Mouse (Mus musculus): ENCODE measurements at regions not wholly inside any gene's neighbourhood (a gene's known extent, or its start where the extent isn't known, plus 50 kb on each side); places are given as distances from the start of the nearest gene placed in this dataset.

DNA sequence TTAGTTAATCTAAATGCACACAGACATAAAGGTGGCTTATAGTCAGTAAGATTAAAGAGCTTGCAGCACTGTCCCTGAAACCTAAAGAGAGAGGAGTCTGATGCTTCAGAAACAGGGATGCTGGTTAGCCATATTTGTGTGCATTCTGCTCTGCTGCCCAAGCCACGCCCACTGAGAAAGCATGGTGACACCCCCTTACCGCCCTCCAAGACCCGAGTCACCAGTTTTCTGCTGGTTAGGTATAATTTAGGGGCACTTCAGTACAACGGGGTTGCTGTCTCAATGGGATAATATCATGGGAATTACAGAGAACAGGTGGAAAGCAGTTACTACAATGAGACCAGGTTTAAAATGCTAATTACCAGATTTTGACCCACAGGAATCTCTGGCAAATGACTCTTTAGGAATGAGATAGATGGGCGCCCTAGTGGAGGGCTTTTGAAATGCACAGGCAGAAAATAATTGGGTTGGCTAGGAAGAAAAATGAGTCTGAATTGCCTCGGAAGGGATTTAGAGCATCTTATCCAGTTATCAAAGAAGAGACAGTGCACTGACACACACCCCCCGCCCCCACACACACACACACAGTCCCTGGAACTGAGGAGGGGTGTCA lies 95.1 kb upstream of the 4930583I09Rik start:
- no peaks in the 10 kb centered on the region for H3K27me3 ChIP-seq (ENCODE audit: control insufficient read depth, insufficient read depth, low read length)
- 55% methylated on average over 7 of the region's 7 CpGs for WGBS
- no peak for DNase-seq
- H3K4me3 ChIP-seq (replicated peaks; ENCODE audit: insufficient read depth, low read depth, low read length) = no peak overlapping the region
- no peak overlapping the region for H3K27ac ChIP-seq (ENCODE audit: insufficient read depth, low read length)
- H3K4me1 ChIP-seq (ENCODE audit: control insufficient read depth, insufficient read depth, low read length) = no peaks in the 10 kb centered on the region
- TF ChIP-seq CTCF (IDR thresholded peaks at IDR 0.05; ENCODE audit: borderline replicate concordance, insufficient read depth, low read depth, low read length) (no peak), POLR2A (IDR thresholded peaks at IDR 0.05; ENCODE audit: borderline replicate concordance, insufficient read depth, low read length) (no peak)

- WGBS = 85% methylated on average over 5 of the region's 5 CpGs
- Histone ChIP-seq H3K4me3 (replicated peaks; ENCODE audit: insufficient read depth, low read depth, low read length) (no peak overlapping the region), H3K4me1 (ENCODE audit: control insufficient read depth, insufficient read depth, low read length) (no peaks in the 10 kb centered on the region), H3K27me3 (ENCODE audit: control insufficient read depth, insufficient read depth, low read length) (no peaks in the 10 kb centered on the region), H3K27ac (ENCODE audit: insufficient read depth, low read length) (no peak overlapping the region)
- no peak for DNase-seq
- TF ChIP-seq CTCF (IDR thresholded peaks at IDR 0.05; ENCODE audit: borderline replicate concordance, insufficient read depth, low read depth, low read length) (no peak), POLR2A (IDR thresholded peaks at IDR 0.05; ENCODE audit: borderline replicate concordance, insufficient read depth, low read length) (no peak)
These were observed 87.9 kb upstream of the 4930583I09Rik start for GRCm38 (mm10) chr17:64923762-64924161.

DNA sequence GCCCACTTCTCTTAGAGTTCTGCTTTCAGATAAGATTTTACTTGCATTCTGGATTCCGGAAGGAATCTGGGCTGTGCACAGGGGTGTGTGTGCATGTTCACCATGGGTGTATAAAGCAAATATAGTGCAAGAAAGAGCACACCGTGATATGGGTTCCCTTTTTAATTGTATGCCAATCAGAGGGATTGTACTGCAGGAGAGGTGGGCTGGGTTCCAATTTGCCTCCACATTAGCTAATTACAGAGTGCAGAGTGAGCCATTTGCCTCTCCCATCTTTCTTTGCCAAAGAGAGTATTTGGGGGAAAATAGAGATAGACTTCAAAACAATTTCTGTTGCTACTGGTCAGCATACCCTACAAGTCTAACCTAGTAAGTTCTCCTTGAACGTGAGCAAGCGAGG lies 86.4 kb upstream of the 4930583I09Rik start:
- TF ChIP-seq CTCF (IDR thresholded peaks at IDR 0.05; ENCODE audit: borderline replicate concordance, insufficient read depth, low read depth, low read length) = no peak
- no peak for TF ChIP-seq POLR2A (IDR thresholded peaks at IDR 0.05; ENCODE audit: borderline replicate concordance, insufficient read depth, low read length)
- no peaks in the 10 kb centered on the region for H3K4me1 ChIP-seq (ENCODE audit: control insufficient read depth, insufficient read depth, low read length)
- no peaks in the 10 kb centered on the region for H3K27me3 ChIP-seq (ENCODE audit: control insufficient read depth, insufficient read depth, low read length)
- no peak for DNase-seq
- H3K27ac ChIP-seq (ENCODE audit: insufficient read depth, low read length) = no peak overlapping the region
- no peak overlapping the region for H3K4me3 ChIP-seq (replicated peaks; ENCODE audit: insufficient read depth, low read depth, low read length)
- 79% methylated on average over 4 of the region's 4 CpGs for WGBS

DNA sequence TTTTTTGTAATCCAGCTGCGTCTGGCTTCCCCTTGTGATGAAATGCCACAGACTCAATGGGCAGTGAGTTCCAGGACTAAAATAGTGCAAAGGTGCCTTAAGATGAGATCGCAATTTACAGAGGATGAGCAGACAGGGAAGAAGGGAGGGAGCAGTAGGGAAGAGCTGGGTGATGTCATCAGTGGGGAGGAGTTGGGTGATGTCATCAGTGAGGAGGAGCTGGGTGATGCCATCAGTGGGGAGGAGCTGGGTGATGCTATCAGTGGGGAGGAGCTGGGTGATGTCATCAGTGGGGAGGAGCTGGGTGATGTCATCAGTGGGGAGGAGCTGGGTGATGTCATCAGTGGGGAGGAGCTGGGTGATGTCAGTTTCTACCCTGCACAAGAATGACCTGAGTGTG lies 84.4 kb upstream of the 4930583I09Rik start:
- no peak overlapping the region for H3K27ac ChIP-seq (ENCODE audit: insufficient read depth, low read length)
- TF ChIP-seq POLR2A (IDR thresholded peaks at IDR 0.05; ENCODE audit: borderline replicate concordance, insufficient read depth, low read length) (no peak), CTCF (IDR thresholded peaks at IDR 0.05; ENCODE audit: borderline replicate concordance, insufficient read depth, low read depth, low read length) (no peak)
- H3K27me3 ChIP-seq (ENCODE audit: control insufficient read depth, insufficient read depth, low read length) = no peaks in the 10 kb centered on the region
- no peaks in the 10 kb centered on the region for H3K4me1 ChIP-seq (ENCODE audit: control insufficient read depth, insufficient read depth, low read length)
- WGBS = 67% methylated on average over 2 of the region's 2 CpGs
- no peak for DNase-seq
- H3K4me3 ChIP-seq (replicated peaks; ENCODE audit: insufficient read depth, low read depth, low read length) = no peak overlapping the region

GRCm38 (mm10) chr17:64917830-64918229 lies 82.0 kb upstream of the 4930583I09Rik start:
- no peak for TF ChIP-seq POLR2A (IDR thresholded peaks at IDR 0.05; ENCODE audit: borderline replicate concordance, insufficient read depth, low read length)
- no peak for TF ChIP-seq CTCF (IDR thresholded peaks at IDR 0.05; ENCODE audit: borderline replicate concordance, insufficient read depth, low read depth, low read length)
- 63% methylated on average over 4 of the region's 4 CpGs for WGBS
- H3K4me1 ChIP-seq (ENCODE audit: control insufficient read depth, insufficient read depth, low read length) = no peaks in the 10 kb centered on the region
- no peak overlapping the region for H3K27ac ChIP-seq (ENCODE audit: insufficient read depth, low read length)
- H3K4me3 ChIP-seq (replicated peaks; ENCODE audit: insufficient read depth, low read depth, low read length) = no peak overlapping the region
- H3K27me3 ChIP-seq (ENCODE audit: control insufficient read depth, insufficient read depth, low read length) = no peaks in the 10 kb centered on the region
- no peak for DNase-seq

DNA sequence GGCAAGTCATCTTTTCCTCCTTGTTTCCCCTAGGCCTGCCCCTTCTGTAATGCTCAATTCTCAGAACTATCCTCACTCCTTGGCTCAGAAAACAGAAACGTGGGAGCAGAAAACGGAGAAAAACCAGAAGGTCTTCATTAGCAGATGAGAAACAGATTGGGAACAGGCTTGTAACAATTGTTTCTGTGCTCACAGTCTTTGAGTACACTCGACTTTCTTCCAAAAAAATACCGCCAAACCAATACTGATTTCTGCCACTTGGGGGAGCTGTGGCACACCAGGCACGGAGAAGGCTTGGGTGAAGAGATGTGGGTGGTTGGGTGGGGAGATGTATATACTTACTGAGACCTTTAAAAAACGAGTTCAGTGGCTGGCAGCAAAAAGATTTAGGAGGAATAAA lies 80.8 kb upstream of the 4930583I09Rik start:
- WGBS = 88% methylated on average over 6 of the region's 6 CpGs
- Histone ChIP-seq H3K27ac (ENCODE audit: insufficient read depth, low read length) (no peak overlapping the region), H3K4me3 (replicated peaks; ENCODE audit: insufficient read depth, low read depth, low read length) (no peak overlapping the region), H3K4me1 (ENCODE audit: control insufficient read depth, insufficient read depth, low read length) (no peaks in the 10 kb centered on the region), H3K27me3 (ENCODE audit: control insufficient read depth, insufficient read depth, low read length) (no peaks in the 10 kb centered on the region)
- TF ChIP-seq POLR2A (IDR thresholded peaks at IDR 0.05; ENCODE audit: borderline replicate concordance, insufficient read depth, low read length) (no peak), CTCF (IDR thresholded peaks at IDR 0.05; ENCODE audit: borderline replicate concordance, insufficient read depth, low read depth, low read length) (peak; percentile 13; the same call in 1 of the 2 replicates)
- no peak for DNase-seq

- DNase-seq = no peak
- no peak overlapping the region for H3K27ac ChIP-seq (ENCODE audit: insufficient read depth, low read length)
- TF ChIP-seq POLR2A (IDR thresholded peaks at IDR 0.05; ENCODE audit: borderline replicate concordance, insufficient read depth, low read length) = no peak
- TF ChIP-seq CTCF (IDR thresholded peaks at IDR 0.05; ENCODE audit: borderline replicate concordance, insufficient read depth, low read depth, low read length) = no peak
- no peaks in the 10 kb centered on the region for H3K4me1 ChIP-seq (ENCODE audit: control insufficient read depth, insufficient read depth, low read length)
- no peak overlapping the region for H3K4me3 ChIP-seq (replicated peaks; ENCODE audit: insufficient read depth, low read depth, low read length)
- 71% methylated on average over 3 of the region's 3 CpGs for WGBS
- no peaks in the 10 kb centered on the region for H3K27me3 ChIP-seq (ENCODE audit: control insufficient read depth, insufficient read depth, low read length)
These were observed 79.8 kb upstream of the 4930583I09Rik start for GRCm38 (mm10) chr17:64915708-64916107.

DNA sequence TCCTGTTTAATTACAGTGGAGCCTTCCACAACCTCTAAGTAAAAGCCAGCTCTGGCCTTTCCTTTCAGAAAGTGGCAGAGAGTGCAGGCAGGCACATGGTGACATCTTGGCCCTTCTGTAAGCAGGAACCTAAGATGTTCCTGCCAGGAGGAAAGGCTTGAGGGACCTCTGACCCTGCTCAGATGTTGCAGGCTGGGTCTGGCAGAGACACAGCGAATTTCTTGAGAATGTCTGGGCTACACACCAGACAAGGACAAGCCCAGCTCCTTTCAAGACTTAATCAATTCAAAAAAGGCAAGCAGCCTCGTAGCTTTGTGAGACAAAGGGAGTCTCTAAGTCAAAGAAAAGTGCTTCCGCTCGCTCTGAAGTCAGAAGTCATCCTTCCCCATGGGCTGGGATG lies 79.2 kb upstream of the 4930583I09Rik start:
- WGBS = 75% methylated on average over 4 of the region's 4 CpGs
- DNase-seq = no peak
- Histone ChIP-seq H3K4me3 (replicated peaks; ENCODE audit: insufficient read depth, low read depth, low read length) (no peak overlapping the region), H3K27me3 (ENCODE audit: control insufficient read depth, insufficient read depth, low read length) (no peaks in the 10 kb centered on the region), H3K27ac (ENCODE audit: insufficient read depth, low read length) (no peak overlapping the region), H3K4me1 (ENCODE audit: control insufficient read depth, insufficient read depth, low read length) (no peaks in the 10 kb centered on the region)
- TF ChIP-seq CTCF (IDR thresholded peaks at IDR 0.05; ENCODE audit: borderline replicate concordance, insufficient read depth, low read depth, low read length) = no peak
- TF ChIP-seq POLR2A (IDR thresholded peaks at IDR 0.05; ENCODE audit: borderline replicate concordance, insufficient read depth, low read length) = no peak

Data from cerebellum, adult 2 months (tissue).